Mouse (Mus musculus): Measurements from ENCODE around the gene Fam214a. TPM values are rescaled to one million over a fixed set of nuclear protein-coding genes. Genes with fewer than 3 reads are reported as not detected.

Fam214a gene
- polyA plus RNA-seq, 1 experiment, result not detected

- H3K4me3 ChIP-seq (ENCODE audit: insufficient read depth, low read depth, low read length), result no peak overlapping the region
- WGBS, result 80% methylated on average over 5 of the region's 5 CpGs
Observed at GRCm38 (mm10) chr9:75023150-75023894, 70.6 kb downstream of the Fam214a start.

DNA sequence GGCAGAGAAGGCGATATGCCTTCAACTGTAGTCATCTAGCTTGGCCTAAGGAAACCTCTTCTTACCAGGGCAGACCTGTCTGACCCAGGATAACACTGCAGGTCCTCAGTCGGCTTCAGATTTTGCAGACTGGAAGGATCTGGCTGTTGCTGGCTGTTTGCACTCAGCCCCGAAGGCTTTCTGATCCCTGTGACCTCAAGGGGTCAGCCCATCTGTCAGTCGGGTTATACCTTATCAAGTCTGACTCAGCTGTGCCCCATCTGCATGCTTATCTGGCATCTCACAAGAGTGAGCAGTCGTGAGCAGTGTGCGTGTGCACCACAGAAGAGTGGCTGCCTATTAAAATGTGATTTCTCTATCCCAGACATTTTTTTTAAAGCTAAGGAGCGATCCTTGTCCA is 71.4 kb downstream of the Fam214a start:
- H3K4me3 ChIP-seq (ENCODE audit: insufficient read depth, low read depth, low read length), result no peak overlapping the region
- 68% methylated on average over 7 of the region's 7 CpGs for WGBS
- TF ChIP-seq CTCF (IDR thresholded peaks at IDR 0.05; ENCODE audit: insufficient read depth, low read depth, low read length), result no peak
- TF ChIP-seq POLR2A (IDR thresholded peaks at IDR 0.05; ENCODE audit: insufficient read depth, low read depth, low read length), result no peak

More at GRCm38 (mm10) chr9:75023150-75023894, 70.6 kb downstream of the Fam214a start:
- no peaks in the 10 kb centered on the region for H3K4me1 ChIP-seq (ENCODE audit: control insufficient read depth, insufficient read depth, low read length)
- H3K27ac ChIP-seq (ENCODE audit: insufficient read depth, low read depth, low read length), result no peak overlapping the region
- TF ChIP-seq CTCF (IDR thresholded peaks at IDR 0.05; ENCODE audit: insufficient read depth, low read depth, low read length) (no peak), POLR2A (IDR thresholded peaks at IDR 0.05; ENCODE audit: insufficient read depth, low read depth, low read length) (no peak)

GRCm38 (mm10) chr9:75025689-75026088 is 73.0 kb downstream of the Fam214a start:
- 73% methylated on average over 6 of the region's 6 CpGs for WGBS
- TF ChIP-seq CTCF (IDR thresholded peaks at IDR 0.05; ENCODE audit: insufficient read depth, low read depth, low read length) (no peak), POLR2A (IDR thresholded peaks at IDR 0.05; ENCODE audit: insufficient read depth, low read depth, low read length) (no peak)
- no peaks in the 10 kb centered on the region for H3K4me1 ChIP-seq (ENCODE audit: control insufficient read depth, insufficient read depth, low read length)
- no peak overlapping the region for H3K4me3 ChIP-seq (ENCODE audit: insufficient read depth, low read depth, low read length)
- no peak overlapping the region for H3K27ac ChIP-seq (ENCODE audit: insufficient read depth, low read depth, low read length)

More for the DNA sequence above, 71.4 kb downstream of the Fam214a start:
- H3K4me1 ChIP-seq (ENCODE audit: control insufficient read depth, insufficient read depth, low read length), result no peaks in the 10 kb centered on the region
- no peak overlapping the region for H3K27ac ChIP-seq (ENCODE audit: insufficient read depth, low read depth, low read length)

DNA sequence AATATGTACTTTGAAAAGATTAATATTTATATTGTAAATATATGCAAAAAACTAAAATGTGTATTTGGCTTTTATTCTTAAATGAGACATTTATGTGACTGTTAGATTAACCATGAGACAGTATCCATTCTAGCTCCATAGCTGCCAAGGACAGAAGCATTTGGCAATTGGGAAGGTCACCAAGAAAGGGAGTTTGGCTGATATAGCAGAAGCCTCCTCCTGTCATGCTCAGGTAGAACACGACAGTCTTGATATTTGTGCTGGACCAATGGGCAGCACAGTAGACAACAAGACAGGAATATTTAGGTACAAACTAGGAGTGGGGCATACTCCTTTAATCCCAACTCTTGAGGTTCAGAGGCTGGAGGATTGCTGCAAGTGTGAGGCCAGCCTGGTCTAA is 79.7 kb downstream of the Fam214a start:
- H3K27ac ChIP-seq (ENCODE audit: insufficient read depth, low read depth, low read length), result no peak overlapping the region
- no peaks in the 10 kb centered on the region for H3K4me1 ChIP-seq (ENCODE audit: control insufficient read depth, insufficient read depth, low read length)
- 93% methylated on average over 1 of the region's 1 CpGs for WGBS
- no peak overlapping the region for H3K4me3 ChIP-seq (ENCODE audit: insufficient read depth, low read depth, low read length)
- TF ChIP-seq POLR2A (IDR thresholded peaks at IDR 0.05; ENCODE audit: insufficient read depth, low read depth, low read length) (no peak), CTCF (IDR thresholded peaks at IDR 0.05; ENCODE audit: insufficient read depth, low read depth, low read length) (no peak)

- no peak for TF ChIP-seq CTCF (IDR thresholded peaks at IDR 0.05; ENCODE audit: insufficient read depth, low read depth, low read length)
- TF ChIP-seq POLR2A (IDR thresholded peaks at IDR 0.05; ENCODE audit: insufficient read depth, low read depth, low read length), result no peak
- no peak overlapping the region for H3K4me3 ChIP-seq (ENCODE audit: insufficient read depth, low read depth, low read length)
- H3K4me1 ChIP-seq (ENCODE audit: control insufficient read depth, insufficient read depth, low read length), result no peaks in the 10 kb centered on the region
- no peak overlapping the region for H3K27ac ChIP-seq (ENCODE audit: insufficient read depth, low read depth, low read length)
- 36% methylated on average over 7 of the region's 7 CpGs for WGBS
Observed at GRCm38 (mm10) chr9:75033141-75033540, 80.5 kb downstream of the Fam214a start.

GRCm38 (mm10) chr9:75034691-75035090 is 82.0 kb downstream of the Fam214a start:
- Histone ChIP-seq H3K4me3 (ENCODE audit: insufficient read depth, low read depth, low read length) (no peak overlapping the region), H3K4me1 (ENCODE audit: control insufficient read depth, insufficient read depth, low read length) (no peaks in the 10 kb centered on the region; the same call in 1 of the 2 replicates), H3K27ac (ENCODE audit: insufficient read depth, low read depth, low read length) (no peak overlapping the region)
- TF ChIP-seq POLR2A (IDR thresholded peaks at IDR 0.05; ENCODE audit: insufficient read depth, low read depth, low read length), result no peak
- no peak for TF ChIP-seq CTCF (IDR thresholded peaks at IDR 0.05; ENCODE audit: insufficient read depth, low read depth, low read length)
- WGBS, result 48% methylated on average over 1 of the region's 1 CpGs

GRCm38 (mm10) chr9:75035944-75036343 is 83.3 kb downstream of the Fam214a start:
- Histone ChIP-seq H3K27ac (ENCODE audit: insufficient read depth, low read depth, low read length) (no peak overlapping the region), H3K4me3 (ENCODE audit: insufficient read depth, low read depth, low read length) (no peak overlapping the region), H3K4me1 (ENCODE audit: control insufficient read depth, insufficient read depth, low read length) (no peaks in the 10 kb centered on the region; the same call in 1 of the 2 replicates)
- 74% methylated on average over 4 of the region's 4 CpGs for WGBS
- TF ChIP-seq CTCF (IDR thresholded peaks at IDR 0.05; ENCODE audit: insufficient read depth, low read depth, low read length) (no peak), POLR2A (IDR thresholded peaks at IDR 0.05; ENCODE audit: insufficient read depth, low read depth, low read length) (no peak)

DNA sequence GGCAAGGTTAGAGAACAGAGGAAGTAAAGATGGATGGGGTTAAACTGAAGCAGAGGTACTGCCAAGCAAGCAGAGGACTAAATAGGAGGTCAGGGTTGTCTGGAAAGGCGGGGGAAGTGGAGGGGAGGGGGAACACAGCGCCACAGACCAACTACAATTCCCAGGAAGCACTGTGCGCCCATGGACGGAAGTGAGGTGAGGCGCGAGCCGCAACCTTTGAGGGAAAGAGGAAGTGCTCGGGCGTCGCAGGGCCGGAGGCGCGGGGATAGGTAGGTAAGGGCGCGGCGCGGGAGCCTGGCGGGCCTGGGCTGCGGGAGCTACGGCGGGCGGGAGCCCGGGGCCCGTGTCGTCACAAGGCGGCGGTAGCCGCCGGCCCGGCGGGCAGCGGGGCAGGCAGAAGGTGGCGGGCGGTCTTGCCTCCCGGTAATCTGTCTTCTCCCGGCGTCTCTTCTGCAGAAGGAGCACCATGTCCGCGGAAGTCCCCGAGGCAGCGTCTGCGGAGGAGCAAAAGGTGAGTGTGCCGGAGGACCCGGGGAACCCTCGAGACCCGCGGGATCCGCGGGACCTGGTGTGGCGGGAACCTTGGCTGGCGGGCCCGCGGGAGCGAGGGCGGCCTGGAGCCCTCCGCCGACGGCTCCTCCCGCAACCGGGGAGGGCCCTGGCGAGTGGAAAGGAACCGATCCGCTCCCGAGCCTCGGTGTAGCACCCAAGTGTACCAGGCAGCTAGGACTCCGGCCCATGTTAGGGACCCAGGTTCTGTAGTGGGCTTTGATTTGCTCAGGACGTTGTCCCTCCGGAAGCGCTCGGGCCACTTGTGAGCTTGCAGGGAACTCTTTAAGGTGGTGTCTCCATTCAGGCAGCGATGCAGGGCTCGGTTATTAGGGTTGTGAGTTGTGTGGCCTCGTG is 85.0 kb downstream of the Fam214a start, which contains the start of gene Arpp19:
Arpp19 (plus strand) TSS at position 164 of the 906 bp plus-strand sequence.
- WGBS, result under 1% methylated on average over 73 of the region's 73 CpGs
- Histone ChIP-seq H3K4me3 (ENCODE audit: insufficient read depth, low read depth, low read length) (peak within 1 kb of the TSS; percentile 87), H3K27ac (ENCODE audit: insufficient read depth, low read depth, low read length) (no peak within 1 kb of the TSS), H3K4me1 (ENCODE audit: control insufficient read depth, insufficient read depth, low read length) (no peaks in the 10 kb centered on the region; the same call in 1 of the 2 replicates)
- peak; percentile 78 for TF ChIP-seq POLR2A (IDR thresholded peaks at IDR 0.05; ENCODE audit: insufficient read depth, low read depth, low read length)
- no peak for TF ChIP-seq CTCF (IDR thresholded peaks at IDR 0.05; ENCODE audit: insufficient read depth, low read depth, low read length)

DNA sequence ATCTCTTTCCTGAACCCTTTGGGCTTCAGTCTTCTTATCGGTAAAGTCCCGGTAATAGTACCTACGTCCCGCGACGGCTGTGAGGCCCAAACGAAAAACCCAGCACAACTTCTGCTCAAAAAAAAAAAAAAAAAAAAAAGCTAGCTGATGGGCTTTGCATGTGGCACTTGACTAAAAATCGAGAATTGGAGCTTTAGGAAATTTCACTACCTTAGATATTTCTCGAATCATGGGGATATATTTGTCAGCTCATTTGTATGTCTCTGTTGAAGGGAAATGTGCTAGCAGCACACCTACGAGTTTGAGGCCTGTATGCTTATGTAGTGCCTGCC is 85.6 kb downstream of the Fam214a start:
- Histone ChIP-seq H3K4me1 (ENCODE audit: control insufficient read depth, insufficient read depth, low read length) (no peaks in the 10 kb centered on the region; the same call in 1 of the 2 replicates), H3K4me3 (ENCODE audit: insufficient read depth, low read depth, low read length) (peak overlapping the region; percentile 87), H3K27ac (ENCODE audit: insufficient read depth, low read depth, low read length) (no peak overlapping the region)
- WGBS, result 1% methylated on average over 10 of the region's 10 CpGs
- no peak for TF ChIP-seq CTCF (IDR thresholded peaks at IDR 0.05; ENCODE audit: insufficient read depth, low read depth, low read length)
